Mouse (Mus musculus) spleen, adult 18-20 months (tissue): ENCODE measurements around the gene Atp1a4.
A peak's percentile ranks its signal among the peaks of the same experiment; 100 is the strongest.
"Not testable (repeated sequence)": the region's sequence is repeated elsewhere in the genome, so short reads cannot be mapped to it uniquely, and the experiment has no call there.

Experiments
- DNase-seq, 2 experiments: peaks; one replicate each; pipeline ENCODE4 v3.0.0; 2022; ENCODE audit warnings: mixed read lengths in 2 of 2

Gene Atp1a4

DNA sequence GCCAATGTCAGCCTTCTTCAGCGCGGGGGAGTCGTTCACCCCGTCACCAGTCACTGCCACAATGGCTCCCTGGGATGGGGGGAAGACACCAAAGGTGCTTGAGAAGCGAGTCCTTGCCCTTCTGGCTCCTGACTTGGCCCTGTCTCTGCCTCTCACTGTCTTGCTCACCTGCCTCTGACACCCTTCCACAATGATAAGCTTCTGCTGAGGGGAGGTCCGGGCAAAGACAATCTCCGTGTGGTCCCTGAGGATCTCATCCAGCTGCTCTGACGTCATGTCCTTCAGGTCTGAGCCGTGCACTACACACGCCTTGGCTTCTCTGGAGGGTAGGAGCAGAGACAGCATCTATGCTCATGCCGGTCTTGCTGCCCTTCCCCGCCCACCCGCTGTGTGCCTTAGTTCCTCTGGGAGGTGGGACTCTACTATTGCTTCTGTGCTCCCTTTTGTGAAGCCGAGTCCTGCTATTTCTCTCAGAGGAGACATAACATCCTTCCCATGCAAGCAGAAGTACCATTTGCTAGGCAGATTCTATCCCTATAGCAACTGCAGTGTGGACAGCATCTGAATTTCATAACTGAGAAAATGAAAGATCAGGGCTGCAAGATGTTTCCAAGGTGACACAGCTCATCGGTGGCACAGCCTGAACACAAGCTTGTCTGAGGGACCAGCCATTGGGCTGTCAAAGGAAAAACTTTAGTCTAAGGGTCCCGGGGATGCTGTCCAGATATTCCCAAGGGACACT, 21.7 kb upstream of the Atp1a4 start:
- peak in 1 of 2 experiments; percentile 1 for DNase-seq

DNA sequence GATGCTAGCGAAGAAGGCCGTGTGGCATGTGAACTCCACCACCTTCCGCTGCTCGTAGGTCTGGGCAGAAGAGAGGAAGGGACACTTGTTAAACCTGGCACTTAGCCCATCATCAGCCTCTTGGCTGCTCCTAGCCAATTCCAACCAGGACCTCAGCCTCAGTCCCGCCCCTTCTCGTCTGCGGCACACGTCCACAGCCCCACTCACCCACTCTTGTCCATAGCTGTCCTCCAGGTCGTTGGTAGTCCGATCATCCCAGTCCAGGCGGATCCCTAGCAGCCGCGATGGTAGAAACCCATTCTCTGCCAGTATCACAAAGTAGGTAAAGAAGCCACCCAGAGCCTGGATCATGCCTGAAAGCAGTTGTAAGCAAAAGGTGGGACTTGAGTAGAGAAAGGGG, 20.1 kb upstream of the Atp1a4 start:
- no peak for DNase-seq

DNA sequence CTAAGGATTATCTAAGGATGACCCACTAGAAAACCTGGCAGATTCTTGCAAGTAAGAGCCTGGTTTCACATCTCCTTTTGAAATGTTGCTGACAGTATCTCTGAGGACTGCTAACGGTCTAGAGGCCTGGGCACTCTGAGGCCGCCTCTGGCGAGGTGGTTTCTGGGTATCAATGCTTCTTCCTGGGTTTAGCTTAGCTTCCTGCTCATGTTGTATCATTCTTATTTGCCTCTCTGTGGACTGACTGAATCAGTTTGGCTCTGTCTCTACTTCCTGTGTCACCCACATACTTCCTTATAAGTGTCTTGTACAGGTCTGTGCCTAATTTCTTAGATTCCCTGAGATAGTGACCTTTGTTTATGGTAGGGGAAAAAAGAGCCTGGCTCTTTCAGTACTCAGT, 19.0 kb upstream of the Atp1a4 start:
- DNase-seq = peak; percentile 52 to 58

DNA sequence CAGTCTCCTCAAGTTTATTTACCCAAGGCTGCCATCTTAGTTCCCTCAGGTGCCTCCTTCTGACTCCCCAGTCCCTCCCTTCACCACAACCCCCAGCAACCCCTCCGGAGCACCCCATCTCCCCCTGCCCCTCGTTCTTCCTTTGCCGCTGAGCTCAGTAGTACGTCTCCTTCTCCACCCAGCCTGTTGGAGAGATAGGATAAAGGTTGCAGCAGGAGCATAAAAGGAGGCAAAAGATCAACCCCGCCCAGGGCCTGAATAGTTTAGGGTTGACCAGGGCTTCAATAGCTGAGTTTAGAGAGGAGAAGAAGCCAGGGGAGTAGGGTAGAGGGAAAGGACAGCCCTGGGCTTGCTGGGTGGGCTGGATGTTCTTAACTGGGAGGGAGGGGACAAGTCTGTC, 16.3 kb upstream of the Atp1a4 start:
- no peak for DNase-seq

DNA sequence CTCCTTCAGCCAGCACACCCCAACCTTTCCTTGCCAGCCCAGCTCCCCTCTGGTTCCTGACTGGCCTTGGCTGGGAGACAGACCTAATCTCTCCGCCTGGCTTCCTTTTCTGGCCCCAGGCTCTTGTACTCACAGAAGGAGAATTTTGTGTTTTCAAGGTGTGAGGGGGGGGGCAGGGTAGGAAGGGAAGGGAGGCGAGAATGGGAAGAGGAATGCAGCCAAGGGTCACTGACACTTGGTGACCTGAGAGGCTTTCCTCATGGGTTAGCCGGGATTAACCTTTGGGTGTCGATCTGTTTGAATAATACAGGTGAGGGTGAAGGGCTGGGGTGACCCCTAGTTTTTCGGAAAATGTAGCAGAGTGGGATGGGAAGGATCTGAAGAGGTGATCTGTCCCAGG, 15.9 kb upstream of the Atp1a4 start:
- no peak for DNase-seq

DNA sequence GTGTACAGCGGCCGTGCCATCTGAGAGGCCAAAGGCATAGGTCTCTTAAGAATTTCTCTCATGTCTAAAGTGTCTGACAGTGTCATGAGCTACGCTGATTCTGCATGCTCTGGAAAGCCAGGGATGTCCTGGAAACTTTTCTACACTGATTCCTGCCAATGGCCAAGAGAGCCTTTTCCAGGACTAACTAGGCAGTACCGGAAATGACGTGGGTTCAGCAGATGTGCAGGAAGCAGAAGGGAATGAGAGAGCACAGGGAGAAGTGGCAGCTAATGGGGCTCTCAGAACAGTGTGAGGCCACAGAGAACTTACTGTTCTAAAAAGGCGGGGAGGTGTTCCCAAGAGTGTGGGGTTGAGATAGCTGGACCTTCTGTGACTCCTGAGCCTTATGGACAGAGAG, 15.2 kb upstream of the Atp1a4 start:
- no peak for DNase-seq

DNA sequence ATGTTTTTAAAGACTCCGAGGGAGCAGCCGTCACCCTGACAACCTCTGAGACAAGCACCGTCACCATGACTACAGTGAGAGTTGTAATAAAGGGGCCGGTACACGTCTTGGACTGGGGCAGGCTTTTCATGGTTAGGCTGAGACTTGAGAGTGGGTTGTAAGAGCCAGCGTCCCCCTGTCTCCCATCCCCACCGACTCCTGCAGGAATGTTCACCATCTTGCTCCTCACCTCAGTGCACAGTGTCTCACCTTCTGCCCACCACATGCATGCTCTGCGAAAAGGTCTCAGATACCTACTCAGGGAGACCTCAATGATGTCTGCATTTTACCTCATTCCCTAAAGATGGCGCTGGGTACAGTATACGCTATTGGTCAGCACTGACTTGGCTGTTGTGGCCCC, 13.6 kb upstream of the Atp1a4 start:
- no peak for DNase-seq

DNA sequence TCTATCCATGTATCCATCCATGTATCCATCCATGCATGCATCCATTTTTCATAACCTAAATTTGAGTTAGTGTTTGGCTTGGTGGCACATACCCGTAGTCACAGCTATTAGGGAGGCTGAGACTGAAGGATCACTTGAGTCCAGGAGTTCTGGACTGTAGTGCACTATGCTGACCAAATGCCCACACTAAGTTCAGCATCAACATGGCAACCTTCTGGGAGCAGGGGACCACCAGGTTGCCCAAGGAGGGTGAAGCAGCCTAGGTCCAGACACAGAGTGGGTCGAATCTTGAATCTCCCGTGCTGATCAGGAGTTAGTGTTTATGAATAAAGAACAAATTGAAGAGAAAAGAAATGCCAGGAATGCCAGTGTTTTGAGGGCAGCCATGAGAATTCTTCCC, 13.0 kb upstream of the Atp1a4 start:
- no peak for DNase-seq

DNA sequence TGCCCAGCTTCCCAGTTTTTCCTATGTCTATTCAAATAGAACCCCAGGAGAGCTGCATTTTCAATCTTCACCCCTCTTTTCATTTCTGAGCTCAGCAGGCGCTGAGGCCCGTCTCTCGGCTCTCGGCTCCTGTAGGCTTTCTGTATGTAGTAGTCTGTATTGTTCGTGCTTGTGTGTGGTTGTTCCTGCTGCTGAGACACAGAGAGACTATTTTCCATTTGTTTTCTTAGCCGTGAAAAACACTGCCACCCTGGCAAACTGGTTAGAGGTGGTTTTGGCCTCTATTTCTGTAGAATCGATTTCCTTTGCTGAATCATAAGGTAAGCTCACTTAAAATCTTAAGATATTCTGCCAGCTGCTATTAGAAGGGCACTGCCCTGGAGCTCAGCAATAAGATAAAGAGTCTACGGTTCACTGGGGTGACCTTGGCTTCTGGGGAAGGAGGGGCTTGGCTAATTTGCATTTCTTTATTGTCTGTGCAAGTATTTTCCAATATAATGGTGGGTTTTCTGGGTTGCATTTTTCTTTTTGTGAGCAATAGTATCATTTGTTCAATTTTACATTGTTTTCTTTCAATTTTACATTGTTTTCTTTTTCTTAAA, 3.4 kb upstream of the Atp1a4 start, which contains the start of gene Igsf8:
Igsf8 (plus strand) TSS at position 165 of the 602 bp plus-strand sequence.
- DNase-seq = no peak

DNA sequence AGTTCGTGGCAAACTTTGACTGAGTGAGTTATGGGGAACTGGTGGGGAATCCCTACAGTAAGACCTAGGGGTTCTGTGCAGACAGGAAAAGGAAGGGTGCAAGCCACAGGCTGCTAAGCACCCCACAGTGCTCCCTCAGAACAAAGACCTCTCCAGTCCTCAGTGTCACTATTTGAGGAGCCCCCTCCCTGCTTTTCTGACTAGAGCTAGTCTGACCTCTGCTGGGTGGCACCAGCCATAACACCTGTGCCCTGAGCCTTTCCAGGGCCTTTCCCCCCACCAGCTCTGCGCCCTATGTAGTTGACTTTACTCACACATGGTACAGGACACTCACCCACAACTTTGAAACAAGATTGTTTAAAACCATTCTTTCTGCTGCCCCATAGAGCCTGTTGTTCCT, 10.5 kb downstream of the Atp1a4 start:
- peak in 1 of 2 experiments; percentile 22 for DNase-seq

DNA sequence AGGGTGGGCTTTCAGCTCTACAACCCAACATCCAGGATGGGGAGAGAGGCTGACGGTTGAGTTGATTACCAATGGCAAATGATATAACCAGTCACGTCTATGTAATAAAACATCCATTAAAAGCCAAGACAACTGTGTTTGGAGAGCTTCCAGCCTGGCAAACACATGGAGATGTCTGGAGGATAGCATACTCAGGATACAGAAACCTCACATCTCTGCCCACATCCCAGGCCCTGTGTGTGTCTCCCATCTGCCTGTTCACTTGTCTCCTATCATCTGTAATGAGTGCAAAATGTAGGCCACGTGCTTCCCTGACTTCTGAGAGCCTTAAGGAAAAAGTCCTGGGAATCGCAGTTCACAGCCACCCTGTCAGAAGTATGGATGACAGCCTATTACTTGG, 11.0 kb downstream of the Atp1a4 start:
- no peak for DNase-seq

DNA sequence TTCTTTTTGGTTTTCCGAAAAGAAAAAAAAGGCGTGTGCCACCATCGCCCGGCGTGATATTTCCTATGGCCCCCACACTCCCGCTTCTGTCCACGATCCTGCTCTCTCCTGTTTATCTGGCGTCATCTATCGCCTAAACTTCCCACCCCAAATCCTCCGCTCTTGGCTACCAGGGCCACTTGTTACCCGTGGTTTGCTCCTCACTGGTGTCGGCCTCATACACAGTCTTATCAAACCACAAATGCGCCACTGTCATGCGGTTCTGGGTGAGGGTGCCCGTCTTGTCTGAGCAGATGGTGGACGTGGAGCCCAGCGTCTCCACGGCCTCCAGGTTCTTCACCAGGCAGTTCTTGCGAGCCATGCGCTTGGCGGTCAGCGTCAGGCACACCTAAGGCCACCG, 13.6 kb downstream of the Atp1a4 start:
- not testable (repeated sequence) for DNase-seq

DNA sequence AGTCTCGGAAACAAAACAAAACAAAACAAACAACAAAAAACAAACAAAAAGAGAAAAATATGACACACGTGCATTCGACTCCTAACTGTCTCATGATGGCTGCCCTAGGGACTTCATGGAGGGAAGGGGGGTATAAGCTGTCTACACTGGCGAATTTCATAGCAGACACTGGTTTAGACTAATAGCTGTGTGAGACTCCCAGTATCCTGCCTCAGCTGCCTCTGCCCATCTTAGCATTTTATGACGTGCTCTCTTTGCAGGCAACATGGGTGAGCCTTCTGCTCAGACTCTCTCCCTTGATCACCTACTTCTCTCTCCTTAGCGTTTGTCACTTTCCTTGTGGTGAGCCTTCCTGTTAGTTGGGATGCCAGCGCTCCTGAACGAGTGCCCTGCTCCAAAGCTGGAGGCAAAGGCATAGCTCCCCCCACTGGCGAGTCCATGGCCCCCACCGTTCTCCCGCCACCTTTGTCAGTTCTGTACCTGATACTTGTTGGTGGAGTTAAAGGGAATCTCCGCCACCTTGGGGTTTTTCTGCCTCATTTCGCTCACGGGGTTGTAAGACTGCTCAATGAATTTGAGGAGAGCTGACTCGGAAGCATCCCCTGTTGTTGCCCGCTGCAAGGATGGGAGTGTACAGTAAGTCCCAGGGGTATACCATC, 14.5 kb downstream of the Atp1a4 start:
- DNase-seq = no peak

DNA sequence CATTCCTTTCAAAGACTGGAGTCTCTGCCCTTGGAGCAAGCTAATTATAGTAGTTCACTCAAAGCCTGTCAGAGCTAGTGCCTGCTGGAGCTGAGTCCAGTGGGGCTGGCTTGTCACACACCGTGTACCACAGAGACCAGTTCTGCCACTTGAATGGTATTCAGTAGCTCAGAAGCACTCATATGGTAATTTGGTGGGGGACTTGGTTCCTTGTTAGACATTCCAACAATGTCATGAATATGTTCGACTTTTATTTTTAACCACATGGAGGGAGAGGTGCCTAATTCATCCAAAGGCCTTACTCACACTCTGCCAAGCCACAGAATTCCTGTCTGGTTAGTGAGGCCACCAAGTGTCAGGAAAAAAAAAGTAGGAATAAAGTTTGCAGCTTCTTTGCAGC, 15.8 kb downstream of the Atp1a4 start:
- no peak for DNase-seq

DNA sequence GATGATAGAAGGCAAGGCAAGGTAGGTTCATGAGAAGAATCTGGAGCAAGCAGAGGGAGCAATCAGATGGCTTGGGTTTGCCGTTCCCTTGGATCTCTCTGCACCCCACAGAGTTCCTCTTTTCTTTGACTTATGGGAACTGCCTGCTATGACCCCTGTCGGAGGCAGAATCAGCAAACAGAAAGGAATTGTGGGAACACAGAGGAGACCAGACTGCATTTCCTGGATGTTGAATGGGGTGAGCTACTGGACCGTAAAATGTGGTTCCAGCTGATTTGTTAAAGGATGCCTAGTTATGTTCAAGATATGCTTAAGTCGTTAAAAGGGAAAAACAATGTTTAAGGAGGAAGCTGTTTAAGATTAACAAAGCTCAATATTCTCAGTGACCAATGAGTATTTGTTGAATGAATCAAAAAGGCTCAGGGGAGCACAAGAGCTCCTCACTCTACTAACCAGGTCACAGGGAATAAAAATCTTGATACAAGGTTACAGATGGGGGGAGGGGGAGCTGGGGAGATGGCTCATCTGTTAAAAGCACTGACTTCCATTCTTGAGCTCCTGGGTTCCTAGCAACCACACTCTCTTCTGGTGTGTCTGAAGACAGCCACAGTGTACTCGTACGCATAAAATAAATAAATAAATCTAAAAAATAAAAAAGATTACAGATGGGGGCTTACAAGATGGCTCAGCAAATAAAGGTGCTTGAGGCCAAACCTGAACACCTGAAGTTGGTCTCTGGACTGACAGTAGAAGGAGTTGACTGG, 17.1 kb downstream of the Atp1a4 start:
- DNase-seq = no peak

DNA sequence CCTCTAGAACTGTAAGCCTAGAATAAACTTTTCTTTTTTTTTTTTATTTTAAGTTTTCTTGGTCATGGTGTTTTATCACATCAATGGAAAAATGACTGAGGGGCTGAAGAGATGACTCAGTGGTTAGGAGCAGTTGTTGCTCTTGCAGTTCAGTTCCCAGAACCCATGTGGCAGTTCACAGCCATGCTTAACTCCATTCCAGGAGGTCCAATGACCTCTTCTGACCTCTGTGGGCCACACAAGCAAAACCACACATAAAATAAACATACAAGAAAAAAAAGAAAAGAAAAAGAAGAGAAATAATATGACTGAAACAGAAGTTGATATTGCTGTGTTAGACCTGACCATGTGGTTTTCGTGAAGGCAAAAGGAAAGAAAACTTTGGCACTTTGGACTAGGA, 29.0 kb downstream of the Atp1a4 start:
- no peak for DNase-seq

DNA sequence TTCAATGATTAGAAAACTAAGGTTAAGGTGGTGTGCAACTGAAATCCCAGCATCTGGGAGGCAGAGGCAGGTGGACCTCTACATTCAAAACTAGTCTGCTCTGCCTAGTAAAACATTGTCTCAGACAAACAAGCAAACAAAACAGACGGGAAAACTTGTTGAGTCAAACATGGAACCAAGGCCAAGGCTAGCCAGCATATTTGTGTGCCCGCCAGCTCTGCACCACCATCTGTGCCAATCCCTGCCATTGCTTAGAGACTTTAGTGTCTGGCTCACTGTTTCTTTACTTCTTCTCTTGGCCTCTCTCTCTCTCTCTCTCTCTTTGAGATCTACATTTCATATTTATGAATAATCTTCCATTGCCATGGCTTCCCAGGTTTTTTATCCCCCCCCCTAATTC, 30.0 kb downstream of the Atp1a4 start:
- no peak for DNase-seq

DNA sequence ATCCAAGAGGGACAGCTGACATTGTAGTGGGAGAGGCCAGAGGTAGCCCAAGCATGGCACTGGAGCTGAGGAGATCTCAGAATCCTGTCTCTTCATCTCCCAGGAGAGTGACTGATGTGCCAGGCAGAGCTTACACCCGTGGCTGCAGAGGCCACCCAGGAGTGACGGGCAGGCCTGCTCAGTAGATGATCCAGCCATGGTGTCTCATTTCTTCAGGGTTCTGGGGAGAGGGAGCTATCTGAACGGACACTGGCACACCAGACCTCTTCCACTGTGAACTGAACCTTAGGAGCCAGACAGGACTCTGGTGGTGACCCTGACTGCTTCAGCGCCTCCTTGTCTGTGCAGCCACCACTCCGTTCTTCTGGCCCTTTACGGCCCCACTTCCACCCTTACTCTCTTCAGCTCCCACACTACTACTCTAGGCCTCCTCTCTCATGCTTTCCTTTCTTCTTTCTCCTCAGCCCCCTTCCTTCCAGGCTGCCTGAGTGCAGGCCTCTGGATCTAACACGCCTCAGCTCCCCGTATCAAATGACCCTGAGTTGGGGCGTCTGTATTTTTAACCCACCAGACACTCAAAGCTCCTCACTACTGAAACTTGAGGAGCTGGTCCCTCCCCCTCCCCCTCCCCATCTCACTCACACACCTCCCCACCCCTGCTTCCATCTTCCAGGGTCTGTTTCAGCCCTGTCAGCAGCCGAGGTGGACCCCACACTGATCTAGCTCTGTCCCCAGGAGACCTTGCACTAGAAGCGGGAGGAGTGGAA, 36.7 kb downstream of the Atp1a4 start:
- no peak for DNase-seq

DNA sequence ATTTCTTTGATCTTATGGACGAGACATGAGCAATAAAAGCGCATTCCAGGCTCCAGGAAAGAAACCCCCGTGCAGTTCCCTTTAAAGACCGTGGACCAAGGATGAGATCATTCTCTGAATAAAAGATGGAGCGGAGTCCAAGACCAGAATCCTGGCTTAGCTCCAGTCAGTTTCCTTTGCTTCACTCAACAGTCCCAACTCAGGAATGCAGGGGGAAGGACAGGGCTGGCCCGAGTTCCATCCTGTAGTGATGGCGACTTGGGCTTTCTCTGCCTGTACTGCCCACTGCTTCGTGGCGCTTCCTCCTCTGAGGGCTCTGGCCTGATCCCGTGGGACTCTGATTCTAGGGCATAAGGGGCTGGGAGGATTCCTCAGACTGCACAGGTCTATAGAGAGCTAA, 37.8 kb downstream of the Atp1a4 start:
- no peak for DNase-seq

DNA sequence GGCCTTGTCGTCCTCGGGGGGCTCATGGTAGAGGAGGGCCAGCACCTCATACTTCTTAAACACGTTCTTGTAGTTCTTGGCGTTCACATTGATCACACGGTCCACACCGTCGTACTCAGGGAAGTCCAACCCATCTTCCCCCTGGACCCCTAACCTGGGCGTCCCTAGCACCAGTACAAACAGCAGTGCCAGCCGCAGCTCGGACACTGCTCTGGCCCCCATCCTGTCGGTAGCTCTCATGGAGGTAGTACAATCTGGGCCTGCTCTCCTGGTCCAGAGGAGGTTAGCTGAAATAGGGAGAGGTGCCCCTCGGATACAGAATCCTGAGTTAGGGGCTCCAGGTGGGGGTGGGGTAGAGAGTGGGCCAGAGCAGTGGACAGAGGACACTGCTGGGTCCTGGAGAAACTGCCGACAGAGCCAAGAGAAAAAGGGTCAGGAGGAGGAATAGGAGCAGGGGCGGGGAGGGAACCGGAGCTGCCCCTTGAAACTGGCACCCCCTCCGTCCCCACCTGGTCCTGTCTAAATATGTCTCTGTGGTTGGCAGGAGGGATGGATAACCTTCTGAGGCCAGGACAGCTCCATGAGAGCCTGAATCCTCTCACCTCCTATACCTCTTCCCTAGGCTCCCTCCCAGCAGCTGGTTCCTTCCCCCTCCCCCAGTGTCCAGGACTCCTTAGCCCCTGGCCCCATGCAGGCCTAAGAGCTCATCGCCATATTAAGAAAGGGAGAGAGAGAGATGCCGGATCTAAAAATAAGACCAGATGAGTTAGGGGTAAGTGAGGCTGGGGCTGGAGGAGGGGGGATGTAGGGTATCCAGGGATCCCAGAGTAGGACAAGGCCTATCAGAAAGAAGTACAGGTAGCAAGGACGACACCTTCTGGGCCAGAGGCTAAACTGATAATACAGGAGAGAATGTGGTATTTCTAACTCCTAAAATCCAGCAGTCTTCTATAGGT, 38.5 kb downstream of the Atp1a4 start, which contains the start of gene Casq1:
Casq1 (minus strand) TSS at position 418 of the 956 bp plus-strand sequence.
- no peak for DNase-seq

DNA sequence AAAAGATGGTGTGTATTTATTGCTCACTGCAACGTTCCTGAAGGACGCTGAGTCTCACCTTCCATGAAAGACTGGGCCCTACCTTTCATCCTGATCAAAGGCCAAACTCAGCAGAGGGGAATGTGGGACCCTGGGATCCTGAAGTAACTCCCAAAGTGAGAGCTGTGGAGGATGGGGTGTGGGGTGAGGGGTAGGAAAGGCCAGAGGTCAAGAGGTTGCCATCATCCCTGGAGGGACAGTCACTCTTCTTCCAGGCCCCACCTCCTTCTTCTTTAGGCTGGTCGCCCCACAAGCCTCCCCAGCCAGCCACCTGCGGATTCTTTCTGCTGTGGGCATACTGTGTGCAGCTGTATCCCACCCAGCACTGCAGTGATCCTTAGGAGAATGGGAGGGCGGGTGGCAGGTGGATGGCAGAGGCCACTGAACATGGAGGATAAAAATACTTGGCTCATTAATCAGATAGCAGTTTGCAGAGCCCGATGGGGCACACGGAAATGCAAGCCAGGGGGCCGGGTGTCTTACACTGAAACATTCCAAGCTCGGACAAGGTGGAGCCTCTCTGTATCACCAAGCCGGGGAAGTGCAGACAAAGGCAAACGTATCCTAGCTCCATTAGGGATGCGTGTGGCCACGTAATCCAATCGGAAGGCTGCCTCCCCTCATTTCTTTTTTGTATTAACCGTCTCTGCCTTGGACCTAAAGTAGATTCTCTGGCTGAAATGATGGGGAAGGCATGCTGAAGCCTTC, 39.9 kb downstream of the Atp1a4 start:
- DNase-seq = no peak
